Mouse (Mus musculus): ENCODE measurements at regions not wholly inside any gene's neighbourhood (a gene's known extent, or its start where the extent isn't known, plus 50 kb on each side); places are given as distances from the start of the nearest gene placed in this dataset.

- no peaks in the 10 kb centered on the region for H3K36me3 ChIP-seq (replicated peaks; ENCODE audit: control insufficient read depth, insufficient read depth, low read length)
- DNase-seq (ENCODE audit: low spot score) (peak; percentile 18), ATAC-seq (ENCODE audit: insufficient read depth, low read depth) (no peak)
- no peaks in the 10 kb centered on the region for H3K4me1 ChIP-seq (ENCODE audit: control insufficient read depth, insufficient read depth)
- TF ChIP-seq EP300 (IDR thresholded peaks at IDR 0.05; ENCODE audit: low read depth) (no peak), CTCF (IDR thresholded peaks at IDR 0.05; ENCODE audit: low read depth) (no peak)
- H3K27me3 ChIP-seq (ENCODE audit: control insufficient read depth, insufficient read depth, low read length), result no peaks in the 10 kb centered on the region
- 33% methylated on average over 4 of the region's 4 CpGs for WGBS
- H3K4me2 ChIP-seq (ENCODE audit: low read depth, low read length), result no peak overlapping the region
- peaks cover 12% of the 10 kb centered on the region for H3K9me3 ChIP-seq (replicated peaks; ENCODE audit: control insufficient read depth, low read length)
- H3K4me3 ChIP-seq (ENCODE audit: low read depth, low read length), result no peak overlapping the region
- no peak overlapping the region for H3K27ac ChIP-seq (ENCODE audit: low read depth)
- no peak overlapping the region for H3K9ac ChIP-seq (replicated peaks; ENCODE audit: low read depth, low read length)
These were observed 650.9 kb downstream of the Rapgef2 start for GRCm38 (mm10) chr3:78635386-78635785.

DNA sequence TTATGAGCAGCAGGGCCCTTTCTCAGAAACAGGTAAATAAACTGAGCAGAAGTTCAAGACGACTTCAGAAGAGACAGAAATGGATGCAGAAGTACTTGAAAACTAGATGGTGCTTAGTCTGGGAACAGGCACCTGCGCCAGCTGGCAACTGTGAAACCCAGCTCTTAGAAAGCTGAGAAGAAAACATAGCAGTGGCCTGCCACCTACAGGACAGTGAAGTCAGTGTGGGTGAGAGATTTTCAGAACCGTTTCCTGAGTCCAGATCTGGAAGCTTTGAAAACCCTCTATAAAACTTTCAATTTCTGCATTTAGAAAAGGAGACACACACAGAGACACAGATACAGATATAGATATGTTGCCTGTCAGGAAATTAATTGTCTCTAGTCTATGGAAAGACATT, 667.4 kb downstream of the Rapgef2 start:
- H3K9ac ChIP-seq (replicated peaks; ENCODE audit: low read depth, low read length), result no peak overlapping the region
- no peaks in the 10 kb centered on the region for H3K4me1 ChIP-seq (ENCODE audit: control insufficient read depth, insufficient read depth)
- peak; percentile 13 for DNase-seq (ENCODE audit: low spot score)
- H3K27me3 ChIP-seq (ENCODE audit: control insufficient read depth, insufficient read depth, low read length), result no peaks in the 10 kb centered on the region
- peak; percentile 53 for TF ChIP-seq CTCF (IDR thresholded peaks at IDR 0.05; ENCODE audit: low read depth)
- TF ChIP-seq EP300 (IDR thresholded peaks at IDR 0.05; ENCODE audit: low read depth), result no peak
- H3K4me3 ChIP-seq (ENCODE audit: low read depth, low read length), result no peak overlapping the region
- H3K27ac ChIP-seq (ENCODE audit: low read depth), result no peak overlapping the region
- no peaks in the 10 kb centered on the region for H3K9me3 ChIP-seq (replicated peaks; ENCODE audit: control insufficient read depth, low read length)
- ATAC-seq (ENCODE audit: insufficient read depth, low read depth), result no peak
- no peak overlapping the region for H3K4me2 ChIP-seq (ENCODE audit: low read depth, low read length)
- 41% methylated on average over 3 of the region's 3 CpGs for WGBS
- H3K36me3 ChIP-seq (replicated peaks; ENCODE audit: control insufficient read depth, insufficient read depth, low read length), result no peaks in the 10 kb centered on the region

GRCm38 (mm10) chr3:78594718-78595236, 691.5 kb downstream of the Rapgef2 start:
- Histone ChIP-seq H3K27me3 (ENCODE audit: control insufficient read depth, insufficient read depth, low read length) (no peaks in the 10 kb centered on the region), H3K9me3 (replicated peaks; ENCODE audit: control insufficient read depth, low read length) (no peaks in the 10 kb centered on the region), H3K4me2 (ENCODE audit: low read depth, low read length) (peak overlapping the region; percentile 43), H3K4me1 (ENCODE audit: control insufficient read depth, insufficient read depth) (peaks cover 5% of the 10 kb centered on the region; the same call in 1 of the 2 replicates), H3K4me3 (ENCODE audit: low read depth, low read length) (peak overlapping the region; percentile 8), H3K9ac (replicated peaks; ENCODE audit: low read depth, low read length) (no peak overlapping the region), H3K36me3 (replicated peaks; ENCODE audit: control insufficient read depth, insufficient read depth, low read length) (no peaks in the 10 kb centered on the region), H3K27ac (ENCODE audit: low read depth) (no peak overlapping the region)
- DNase-seq (ENCODE audit: low spot score) (no peak), ATAC-seq (ENCODE audit: insufficient read depth, low read depth) (peak; percentile 60)
- WGBS, result 14% methylated on average over 6 of the region's 6 CpGs
- TF ChIP-seq CTCF (IDR thresholded peaks at IDR 0.05; ENCODE audit: low read depth) (no peak), EP300 (IDR thresholded peaks at IDR 0.05; ENCODE audit: low read depth) (no peak)

DNA sequence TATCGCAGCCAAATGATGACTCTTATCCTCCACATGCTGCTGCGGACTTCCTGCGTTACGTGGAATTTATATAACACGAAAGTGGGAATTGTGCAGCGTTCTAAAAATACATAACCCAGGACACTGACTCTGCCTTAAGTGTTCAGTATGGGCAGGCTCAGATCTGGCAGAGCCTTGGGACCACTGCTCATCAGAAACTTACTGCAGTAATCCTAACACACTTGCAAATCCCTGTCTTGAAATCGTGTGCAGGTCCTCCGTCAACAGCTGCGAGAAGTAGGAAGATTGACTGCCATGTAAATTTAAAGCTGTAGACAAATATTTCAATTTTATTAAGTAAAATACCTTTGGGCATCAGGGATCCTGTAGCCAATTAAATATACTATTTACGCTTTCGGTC, 692.0 kb downstream of the Rapgef2 start:
- Histone ChIP-seq H3K9ac (replicated peaks; ENCODE audit: low read depth, low read length) (no peak overlapping the region), H3K4me2 (ENCODE audit: low read depth, low read length) (peak overlapping the region; percentile 43)

GRCm38 (mm10) chr3:78586639-78587038, 699.7 kb downstream of the Rapgef2 start:
- no peak overlapping the region for H3K9ac ChIP-seq (replicated peaks; ENCODE audit: low read depth, low read length)
- no peaks in the 10 kb centered on the region for H3K9me3 ChIP-seq (replicated peaks; ENCODE audit: control insufficient read depth, low read length)
- no peak overlapping the region for H3K27ac ChIP-seq (ENCODE audit: low read depth)
- TF ChIP-seq EP300 (IDR thresholded peaks at IDR 0.05; ENCODE audit: low read depth) (no peak), CTCF (IDR thresholded peaks at IDR 0.05; ENCODE audit: low read depth) (no peak)
- ATAC-seq (ENCODE audit: insufficient read depth, low read depth), result no peak
- no peak overlapping the region for H3K4me2 ChIP-seq (ENCODE audit: low read depth, low read length)
- no peak for DNase-seq (ENCODE audit: low spot score)
- 52% methylated on average over 1 of the region's 1 CpGs for WGBS
- no peak overlapping the region for H3K4me3 ChIP-seq (ENCODE audit: low read depth, low read length)
- no peaks in the 10 kb centered on the region for H3K36me3 ChIP-seq (replicated peaks; ENCODE audit: control insufficient read depth, insufficient read depth, low read length)
- no peaks in the 10 kb centered on the region for H3K4me1 ChIP-seq (ENCODE audit: control insufficient read depth, insufficient read depth)
- no peaks in the 10 kb centered on the region for H3K27me3 ChIP-seq (ENCODE audit: control insufficient read depth, insufficient read depth, low read length)

More for the DNA sequence above, 692.0 kb downstream of the Rapgef2 start:
- Histone ChIP-seq H3K27ac (ENCODE audit: low read depth) (no peak overlapping the region), H3K4me1 (ENCODE audit: control insufficient read depth, insufficient read depth) (peaks cover 5% of the 10 kb centered on the region; the same call in 1 of the 2 replicates), H3K27me3 (ENCODE audit: control insufficient read depth, insufficient read depth, low read length) (no peaks in the 10 kb centered on the region), H3K4me3 (ENCODE audit: low read depth, low read length) (peak overlapping the region; percentile 8; the same call in 1 of the 2 replicates), H3K36me3 (replicated peaks; ENCODE audit: control insufficient read depth, insufficient read depth, low read length) (no peaks in the 10 kb centered on the region), H3K9me3 (replicated peaks; ENCODE audit: control insufficient read depth, low read length) (no peaks in the 10 kb centered on the region)
- TF ChIP-seq CTCF (IDR thresholded peaks at IDR 0.05; ENCODE audit: low read depth) (no peak), EP300 (IDR thresholded peaks at IDR 0.05; ENCODE audit: low read depth) (no peak)
- ATAC-seq (ENCODE audit: insufficient read depth, low read depth) (no peak), DNase-seq (ENCODE audit: low spot score) (no peak)
- WGBS, result 50% methylated on average over 11 of the region's 11 CpGs

- ATAC-seq (ENCODE audit: insufficient read depth, low read depth), result no peak
These were observed 704.4 kb downstream of the Rapgef2 start for GRCm38 (mm10) chr3:78581868-78582267.

More at GRCm38 (mm10) chr3:78581868-78582267, 704.4 kb downstream of the Rapgef2 start:
- Histone ChIP-seq H3K4me2 (ENCODE audit: low read depth, low read length) (no peak overlapping the region), H3K4me1 (ENCODE audit: control insufficient read depth, insufficient read depth) (no peaks in the 10 kb centered on the region), H3K27me3 (ENCODE audit: control insufficient read depth, insufficient read depth, low read length) (no peaks in the 10 kb centered on the region), H3K4me3 (ENCODE audit: low read depth, low read length) (no peak overlapping the region), H3K9me3 (replicated peaks; ENCODE audit: control insufficient read depth, low read length) (no peaks in the 10 kb centered on the region), H3K9ac (replicated peaks; ENCODE audit: low read depth, low read length) (no peak overlapping the region), H3K36me3 (replicated peaks; ENCODE audit: control insufficient read depth, insufficient read depth, low read length) (no peaks in the 10 kb centered on the region), H3K27ac (ENCODE audit: low read depth) (no peak overlapping the region)
- DNase-seq (ENCODE audit: low spot score), result peak; percentile 36
- peak; percentile 58 for TF ChIP-seq CTCF (IDR thresholded peaks at IDR 0.05; ENCODE audit: low read depth)
- no peak for TF ChIP-seq EP300 (IDR thresholded peaks at IDR 0.05; ENCODE audit: low read depth)
- 5% methylated on average over 1 of the region's 1 CpGs for WGBS
